Comparison of ENCODE assay signal across 8 mouse cellular contexts in the genomic region with DNA sequence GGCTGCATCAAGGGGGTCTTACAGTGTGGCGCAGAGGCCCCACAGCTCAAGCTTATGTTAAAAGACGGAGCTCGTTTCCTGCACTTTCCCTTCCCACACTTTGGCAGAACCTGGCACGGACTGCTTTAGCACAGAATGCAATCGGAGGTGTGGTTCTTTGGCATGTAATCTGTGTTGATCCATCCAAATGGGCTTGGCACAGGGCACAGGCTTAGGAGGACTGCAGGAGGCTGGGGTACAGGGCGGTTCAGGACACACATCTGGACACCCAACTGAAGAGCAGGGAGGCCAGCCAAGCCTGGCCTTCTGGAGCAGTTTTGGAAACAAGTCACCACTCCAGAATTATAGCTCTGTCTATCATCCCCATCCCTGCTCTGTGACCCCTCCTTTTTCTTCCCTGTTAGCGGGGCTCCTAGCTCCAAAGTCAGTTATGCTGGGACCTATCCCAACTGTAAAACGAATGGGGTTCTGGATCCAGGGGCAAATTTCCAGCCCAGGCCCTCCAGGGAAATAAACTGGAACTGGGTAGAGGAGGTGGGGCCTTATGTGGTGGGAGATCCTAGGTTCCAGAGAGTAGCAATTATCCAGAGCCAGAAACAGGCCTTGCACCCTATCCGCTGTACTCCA. TPM values are rescaled to one million over a fixed set of nuclear protein-coding genes. Genes with fewer than 3 reads are reported as not detected.
DNase-seq lines count a peak whose midpoint lies in the region; ATAC-seq and TF ChIP-seq lines count a peak whose summit lies in the region.
"Had no signal": no experiment of that assay in that cellular context is flagged by ENCODE, and none has a peak within 500 bp of the region (broad histone marks: within the 10 kb centered on the region; RNA-seq: fewer than 3 reads in every experiment).

No protein-coding gene starts in this region.

- peaks cover 18% of the 10 kb centered on the region for H3K4me1 ChIP-seq in midbrain, embryonic 14.5 days (ENCODE audit: control insufficient read depth, insufficient read depth, low read length)
- H3K4me1 ChIP-seq in midbrain, embryonic 16.5 days (ENCODE audit: control insufficient read depth, insufficient read depth, low read length), result peaks cover 10% of the 10 kb centered on the region
- H3K4me1 ChIP-seq in heart, embryonic 12.5 days (replicated peaks), result peaks cover 18% of the 10 kb centered on the region
- H3K4me1 ChIP-seq in lung, postnatal 0 days (ENCODE audit: insufficient read depth, low read depth, low read length), result peaks cover 8% of the 10 kb centered on the region; the same call in 1 of the 2 replicates

- 74% methylated on average over 9 of the region's 9 CpGs for WGBS in midbrain, embryonic 14.5 days
- 66% methylated on average over 9 of the region's 9 CpGs for WGBS in midbrain, embryonic 16.5 days
- 82% methylated on average over 9 of the region's 9 CpGs for WGBS in heart, embryonic 12.5 days
- WGBS in lung, postnatal 0 days, result 55% methylated on average over 9 of the region's 9 CpGs

- H3K4me2 ChIP-seq in midbrain, embryonic 14.5 days (ENCODE audit: low read length), result no peak overlapping the region
- no peak overlapping the region for H3K4me2 ChIP-seq in midbrain, embryonic 16.5 days (ENCODE audit: low read length)
- H3K4me2 ChIP-seq in heart, embryonic 12.5 days, result no peak overlapping the region
- no peak overlapping the region for H3K4me2 ChIP-seq in lung, postnatal 0 days (replicated peaks; ENCODE audit: low read depth, low read length)

- H3K4me3 ChIP-seq in midbrain, embryonic 14.5 days (replicated peaks; ENCODE audit: low read depth, low read length), result no peak overlapping the region
- H3K4me3 ChIP-seq in midbrain, embryonic 16.5 days (ENCODE audit: low read depth, low read length), result no peak overlapping the region
- no peak overlapping the region for H3K4me3 ChIP-seq in heart, embryonic 12.5 days
- H3K4me3 ChIP-seq in lung, postnatal 0 days (ENCODE audit: low read depth, low read length), result no peak overlapping the region

- H3K27me3 ChIP-seq in midbrain, embryonic 14.5 days (ENCODE audit: control insufficient read depth, insufficient read depth, low read length), result no peaks in the 10 kb centered on the region
- H3K27me3 ChIP-seq in midbrain, embryonic 16.5 days (ENCODE audit: control insufficient read depth, insufficient read depth, low read depth, low read length), result no peaks in the 10 kb centered on the region
- H3K27me3 ChIP-seq in heart, embryonic 12.5 days (replicated peaks), result peaks cover 43% of the 10 kb centered on the region
- H3K27me3 ChIP-seq in lung, postnatal 0 days (replicated peaks; ENCODE audit: insufficient read depth, low read length), result no peaks in the 10 kb centered on the region

- no peak overlapping the region for H3K9ac ChIP-seq in midbrain, embryonic 14.5 days (replicated peaks; ENCODE audit: low read length)
- no peak overlapping the region for H3K9ac ChIP-seq in midbrain, embryonic 16.5 days (ENCODE audit: low read depth, low read length)
- 0 out of 2 replicates have a peak overlapping the region, but pooled peaks have one; percentile 5 for H3K9ac ChIP-seq in heart, embryonic 12.5 days
- H3K9ac ChIP-seq in lung, postnatal 0 days (replicated peaks; ENCODE audit: low read depth), result no peak overlapping the region

- peak; percentile 13 for DNase-seq in midbrain, embryonic 14.5 days
- peak; percentile 71 to 76 for DNase-seq in cerebellum, postnatal 36 days
- peak; percentile 22 for DNase-seq in lung, postnatal 0 days (ENCODE audit: low spot score)
- no peak for DNase-seq in Muller cell, postnatal 12 days (ENCODE audit: inconsistent ontology term)
- DNase-seq in kidney, postnatal 14 days, result no peak

- no peak for TF ChIP-seq CTCF in lung, postnatal 0 days (IDR thresholded peaks at IDR 0.05)

- no peak for ATAC-seq in midbrain, embryonic 14.5 days (ENCODE audit: low FRiP score, low TSS enrichment)
- no peak for ATAC-seq in midbrain, embryonic 16.5 days
- no peak for ATAC-seq in heart, embryonic 12.5 days (ENCODE audit: insufficient number of reproducible peaks, low FRiP score)
- peak; percentile 55; the same call in 1 of the 2 replicates for ATAC-seq in lung, postnatal 0 days

- TF ChIP-seq EP300 in lung, postnatal 0 days (IDR thresholded peaks at IDR 0.05), result no peak

- H3K9me3 ChIP-seq in midbrain, embryonic 14.5 days (ENCODE audit: control insufficient read depth, low read length), result no peaks in the 10 kb centered on the region
- no peaks in the 10 kb centered on the region for H3K9me3 ChIP-seq in midbrain, embryonic 16.5 days (replicated peaks; ENCODE audit: control insufficient read depth, low read length, poor library complexity, severe bottlenecking)
- no peaks in the 10 kb centered on the region for H3K9me3 ChIP-seq in heart, embryonic 12.5 days (replicated peaks)
- no peaks in the 10 kb centered on the region for H3K9me3 ChIP-seq in lung, postnatal 0 days (ENCODE audit: low read length)

- no peaks in the 10 kb centered on the region for H3K36me3 ChIP-seq in midbrain, embryonic 14.5 days (ENCODE audit: control insufficient read depth, insufficient read depth, low read length)
- 0 out of 2 replicates have a peak, but pooled peaks cover 4% of the 10 kb centered on the region for H3K36me3 ChIP-seq in midbrain, embryonic 16.5 days (ENCODE audit: control insufficient read depth, insufficient read depth, low read length)
- no peaks in the 10 kb centered on the region for H3K36me3 ChIP-seq in heart, embryonic 12.5 days
- no peaks in the 10 kb centered on the region for H3K36me3 ChIP-seq in lung, postnatal 0 days (ENCODE audit: insufficient read depth, low read length)

- H3K27ac ChIP-seq in midbrain, embryonic 14.5 days (replicated peaks; ENCODE audit: low read depth, low read length), result no peak overlapping the region
- H3K27ac ChIP-seq in midbrain, embryonic 16.5 days (ENCODE audit: low read length), result no peak overlapping the region
- no peak overlapping the region for H3K27ac ChIP-seq in heart, embryonic 12.5 days (ENCODE audit: poor library complexity, severe bottlenecking)
- no peak overlapping the region for H3K27ac ChIP-seq in lung, postnatal 0 days (ENCODE audit: low read length)

RNA-seq across cellular contexts. Expression of gene Rnf112, which starts 5.2 kb away (rescaled TPM):
- polyA plus RNA-seq in midbrain, embryonic 14.5 days (2014; fragmentation: Nextera tagmentation; extraction: Ambion mirVana), result 8.5 and 21.2 TPM in 2 replicates
- 39.5 and 43.0 TPM in 2 replicates for polyA plus RNA-seq in midbrain, embryonic 16.5 days (2015; fragmentation: Nextera tagmentation; extraction: Ambion mirVana)
- 0.17 and 0.42 TPM in 2 replicates for polyA plus RNA-seq in heart, embryonic 12.5 days (2016; fragmentation: Nextera tagmentation; extraction: Ambion mirVana)
- polyA plus RNA-seq in lung, postnatal 0 days (2015; fragmentation: Nextera tagmentation; extraction: Ambion mirVana), result 0.24 and 0.32 TPM in 2 replicates
- polyA plus RNA-seq: heart, postnatal 0 days had no signal

RNA-seq across cellular contexts. Expression of gene Mfap4, which starts 36.5 kb away (rescaled TPM):
- polyA plus RNA-seq in midbrain, embryonic 14.5 days (2014; fragmentation: Nextera tagmentation; extraction: Ambion mirVana), result 18.8 and 29.8 TPM in 2 replicates
- polyA plus RNA-seq in midbrain, embryonic 16.5 days (2015; fragmentation: Nextera tagmentation; extraction: Ambion mirVana), result 16.2 and 18.0 TPM in 2 replicates
- 72.4 and 76.0 TPM in 2 replicates for polyA plus RNA-seq in heart, embryonic 12.5 days (2016; fragmentation: Nextera tagmentation; extraction: Ambion mirVana)
- 2,152 and 2,309 TPM in 2 replicates for polyA plus RNA-seq in lung, postnatal 0 days (2015; fragmentation: Nextera tagmentation; extraction: Ambion mirVana)

RNA-seq across cellular contexts. Expression of gene Mapk7, which starts 45.5 kb away (rescaled TPM):
- 52.9 and 58.5 TPM in 2 replicates for polyA plus RNA-seq in midbrain, embryonic 14.5 days (2014; fragmentation: Nextera tagmentation; extraction: Ambion mirVana)
- 63.0 and 66.7 TPM in 2 replicates for polyA plus RNA-seq in midbrain, embryonic 16.5 days (2015; fragmentation: Nextera tagmentation; extraction: Ambion mirVana)
- 33.9 and 35.3 TPM in 2 replicates for polyA plus RNA-seq in heart, embryonic 12.5 days (2016; fragmentation: Nextera tagmentation; extraction: Ambion mirVana)
- polyA plus RNA-seq in lung, postnatal 0 days (2015; fragmentation: Nextera tagmentation; extraction: Ambion mirVana), result 36.2 and 39.5 TPM in 2 replicates

RNA-seq across cellular contexts. Expression of gene B9d1, which starts 56.2 kb away (rescaled TPM):
- 32.0 and 40.7 TPM in 2 replicates for polyA plus RNA-seq in midbrain, embryonic 14.5 days (2014; fragmentation: Nextera tagmentation; extraction: Ambion mirVana)
- 31.5 and 32.8 TPM in 2 replicates for polyA plus RNA-seq in midbrain, embryonic 16.5 days (2015; fragmentation: Nextera tagmentation; extraction: Ambion mirVana)
- 9.0 and 11.0 TPM in 2 replicates for polyA plus RNA-seq in heart, embryonic 12.5 days (2016; fragmentation: Nextera tagmentation; extraction: Ambion mirVana)
- polyA plus RNA-seq in lung, postnatal 0 days (2015; fragmentation: Nextera tagmentation; extraction: Ambion mirVana), result 16.8 and 17.1 TPM in 2 replicates

Comparison
In these comparisons a context has a peak if more than half of its experiments do, and no peak if none do; other contexts are left out.
1. DNase-seq: peak in midbrain, embryonic 14.5 days (single experiment), cerebellum, postnatal 36 days (2 of 2) and lung, postnatal 0 days (single experiment); none in Muller cell, postnatal 12 days (single experiment) and kidney, postnatal 14 days (single experiment).
2. RNA of gene Mfap4, which starts 36.5 kb away (polyA plus RNA-seq): 2,152 to 2,309 TPM in lung, postnatal 0 days; 72.4 to 76.0 TPM in heart, embryonic 12.5 days, 18.8 to 29.8 TPM in midbrain, embryonic 14.5 days and 16.2 to 18.0 TPM in midbrain, embryonic 16.5 days; every median in the first group is over 10 times any median in the second.